Mouse (Mus musculus): Measurements from ENCODE around the gene Tspan12. TPM values are rescaled to one million over a fixed set of nuclear protein-coding genes. Genes with fewer than 3 reads are reported as not detected.

Gene Tspan12
- polyA plus RNA-seq (2012; ENCODE audit: low replicate concordance) = 2.2 TPM in 1 of 2 replicates, not detected in the other

GRCm38 (mm10) chr6:21852344-21852785, at the start of gene Tspan12:
TSS of gene Tspan12 (minus strand) at chr6:21852515.

Other genes with a start within 250 kb of the Tspan12 start
- gene Ing3, start 97.1 kb upstream of the Tspan12 start, polyA plus RNA-seq (2012; ENCODE audit: low replicate concordance) = 1.1 and 16.5 TPM in 2 replicates
- gene Cped1, start 133.4 kb upstream of the Tspan12 start, polyA plus RNA-seq (2012; ENCODE audit: low replicate concordance) = 0.03 TPM in 1 of 2 replicates, not detected in the other

All from leukemia stem cell, adult 10-12 weeks (primary cell).